Mouse (Mus musculus): Measurements from ENCODE around the gene Syt7.

Syt7 gene

DNA sequence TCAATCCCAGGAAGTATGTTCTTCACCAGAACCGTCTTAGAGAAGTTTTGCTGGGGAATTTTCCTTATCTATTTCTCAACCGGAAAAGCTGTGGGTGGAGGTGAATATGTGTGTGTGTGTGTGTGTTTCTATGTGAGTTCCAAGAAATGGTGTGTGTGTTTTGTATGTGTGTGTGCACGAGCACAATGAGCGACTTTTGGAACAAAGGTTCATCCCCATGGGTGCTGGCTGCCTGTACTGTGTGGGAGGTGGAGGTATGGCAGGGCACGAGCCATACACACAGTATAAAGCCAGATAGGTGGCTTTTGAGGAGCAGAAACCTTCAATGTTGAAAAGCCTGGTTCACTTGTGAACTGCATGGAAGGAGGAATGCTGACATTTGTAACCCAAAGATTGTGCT is 1.2 kb upstream of the Syt7 start:
- DNase-seq (ENCODE audit: low read depth, low spot score): no peak

DNA sequence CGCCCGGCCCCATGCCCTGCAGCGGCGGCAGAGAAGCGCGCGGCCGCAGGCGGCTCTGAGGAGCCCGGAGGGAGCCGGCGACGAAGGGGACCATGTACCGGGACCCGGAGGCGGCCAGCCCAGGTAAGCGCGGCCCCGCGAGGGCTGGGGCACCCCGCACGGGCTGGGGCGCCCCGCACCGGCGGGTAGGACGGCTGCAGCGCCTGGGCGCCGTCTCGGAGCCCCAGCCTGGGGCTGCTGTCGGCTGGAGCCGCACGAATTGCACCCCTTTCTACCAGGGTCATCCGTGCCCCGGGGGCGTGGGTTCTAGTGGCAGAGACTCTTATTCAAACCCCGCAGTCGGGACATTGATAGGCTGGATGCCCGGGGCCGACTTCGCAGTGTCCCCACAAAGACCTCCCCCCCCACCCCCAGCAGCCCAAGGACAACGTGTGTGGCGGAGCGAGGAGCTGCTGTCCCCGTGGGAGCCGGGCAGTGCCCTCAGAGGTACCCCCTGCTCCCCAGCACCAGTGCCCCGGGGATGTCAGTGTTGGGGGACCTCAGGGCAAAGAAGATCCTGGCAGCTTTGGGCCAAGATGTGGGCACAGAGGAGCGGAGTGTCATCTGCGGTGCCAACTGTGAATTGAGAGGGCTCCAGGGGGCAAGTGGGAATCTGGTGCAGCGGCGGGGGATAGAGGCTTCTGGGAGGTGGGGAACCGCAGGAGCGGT is 655 bp downstream of the Syt7 start:
- no peak for DNase-seq (ENCODE audit: low read depth, low spot score)

DNA sequence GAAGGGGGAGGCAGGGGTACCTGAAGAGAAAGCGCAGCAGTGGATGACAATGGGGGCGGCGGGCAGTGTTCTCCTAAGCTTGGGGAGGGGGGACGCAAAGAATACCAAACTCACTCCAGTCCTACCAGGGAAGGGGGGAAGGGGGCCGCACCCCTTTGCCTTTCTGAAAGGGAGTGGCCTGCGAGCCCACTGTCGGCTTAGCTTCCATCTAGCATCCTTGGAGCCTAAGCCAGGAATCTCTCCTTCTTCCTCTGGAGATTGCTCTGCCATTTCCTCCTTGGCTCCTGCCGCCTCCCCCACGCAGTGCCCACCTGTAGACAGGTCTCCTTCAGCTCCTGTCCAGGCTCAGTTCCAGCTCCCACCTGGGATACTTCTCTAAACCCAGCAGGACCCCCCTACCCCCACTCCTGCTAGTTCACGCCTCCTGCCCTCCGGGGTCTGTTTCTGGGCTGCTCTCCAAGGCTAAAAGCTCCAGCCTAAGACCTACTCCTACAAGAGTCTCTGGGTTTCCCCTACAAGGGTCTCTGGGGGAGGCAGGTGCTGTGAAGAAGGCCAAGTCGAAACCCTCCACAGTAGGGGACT is 1.3 kb downstream of the Syt7 start:
- DNase-seq (ENCODE audit: low read depth, low spot score): no peak

DNA sequence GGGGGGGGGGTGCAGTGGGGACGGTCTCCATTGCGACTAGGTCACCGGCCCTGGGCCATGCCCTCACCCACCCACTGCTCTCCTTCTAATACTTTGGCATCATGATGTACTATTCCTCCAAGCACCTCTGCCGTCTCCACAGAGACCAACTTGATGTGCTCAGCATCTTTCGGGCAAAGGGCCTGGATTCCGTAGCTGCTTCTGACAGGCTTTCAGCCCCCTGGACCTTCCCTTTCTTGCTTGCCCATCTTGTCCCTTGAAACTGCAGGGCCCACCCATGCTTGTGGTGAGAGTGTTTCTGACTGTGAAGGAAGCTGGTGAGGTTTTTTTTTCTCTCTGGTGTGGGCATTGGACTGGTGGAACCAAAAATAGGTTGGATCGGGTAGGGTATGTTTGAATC is 2.1 kb downstream of the Syt7 start:
- DNase-seq (ENCODE audit: low read depth, low spot score): no peak

DNA sequence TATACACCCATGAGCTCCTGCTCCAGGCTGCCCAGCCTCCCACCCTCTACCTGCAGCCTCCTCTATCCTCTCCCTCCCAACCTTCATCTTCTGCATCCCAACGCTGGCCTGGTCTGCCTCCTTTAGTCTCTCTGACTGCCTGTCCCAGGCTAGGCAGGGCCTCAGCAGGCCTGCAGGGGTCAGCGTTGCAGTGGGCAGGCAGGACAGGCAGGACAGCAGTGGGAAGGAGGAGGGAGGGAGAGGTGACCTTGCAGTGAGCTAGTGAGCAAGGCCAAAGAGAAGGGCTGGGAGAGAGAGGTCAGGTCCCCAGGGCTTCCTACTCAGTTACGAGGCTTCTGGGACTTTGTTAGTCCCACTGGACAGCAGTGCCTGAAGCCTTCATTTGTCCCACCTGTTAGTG is 3.1 kb downstream of the Syt7 start:
- DNase-seq (ENCODE audit: low read depth, low spot score): no peak

DNA sequence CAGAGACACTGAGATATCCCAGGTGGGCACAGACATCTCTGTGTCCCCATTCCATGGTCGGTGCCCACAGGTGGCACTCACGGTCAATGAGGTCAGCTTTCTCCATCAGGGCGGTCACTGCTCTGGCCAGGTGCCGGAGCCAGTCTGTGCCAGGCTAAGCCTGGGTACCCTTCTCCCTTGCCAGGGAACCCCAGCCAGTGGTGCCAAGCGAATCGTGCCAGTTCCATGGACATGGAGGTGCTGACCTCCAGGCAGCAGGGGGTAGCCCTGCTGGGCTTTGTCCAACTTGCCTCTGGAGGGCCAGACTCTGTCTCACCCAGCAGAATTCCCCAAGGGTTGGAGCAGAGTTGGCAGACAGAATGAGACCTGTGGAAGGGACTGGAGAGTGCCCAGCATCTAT is 4.6 kb downstream of the Syt7 start:
- no peak for DNase-seq (ENCODE audit: low read depth, low spot score)

GRCm38 (mm10) chr19:10393874-10394500 is 5.1 kb downstream of the Syt7 start:
- no peak for DNase-seq (ENCODE audit: low read depth, low spot score)

GRCm38 (mm10) chr19:10395174-10395573 is 6.3 kb downstream of the Syt7 start:
- DNase-seq (ENCODE audit: low read depth, low spot score): no peak

- no peak for DNase-seq (ENCODE audit: low read depth, low spot score)
Observed at GRCm38 (mm10) chr19:10396962-10397361, 8.1 kb downstream of the Syt7 start.

- no peak for DNase-seq (ENCODE audit: low read depth, low spot score)
Observed at GRCm38 (mm10) chr19:10397479-10398153, 8.7 kb downstream of the Syt7 start.

- no peak for DNase-seq (ENCODE audit: low read depth, low spot score)
Observed at GRCm38 (mm10) chr19:10398296-10398695, 9.4 kb downstream of the Syt7 start.

- no peak for DNase-seq (ENCODE audit: low read depth, low spot score)
Observed at GRCm38 (mm10) chr19:10402771-10403494, 14.0 kb downstream of the Syt7 start.

GRCm38 (mm10) chr19:10403593-10404380 is 14.9 kb downstream of the Syt7 start:
- no peak for DNase-seq (ENCODE audit: low read depth, low spot score)

DNA sequence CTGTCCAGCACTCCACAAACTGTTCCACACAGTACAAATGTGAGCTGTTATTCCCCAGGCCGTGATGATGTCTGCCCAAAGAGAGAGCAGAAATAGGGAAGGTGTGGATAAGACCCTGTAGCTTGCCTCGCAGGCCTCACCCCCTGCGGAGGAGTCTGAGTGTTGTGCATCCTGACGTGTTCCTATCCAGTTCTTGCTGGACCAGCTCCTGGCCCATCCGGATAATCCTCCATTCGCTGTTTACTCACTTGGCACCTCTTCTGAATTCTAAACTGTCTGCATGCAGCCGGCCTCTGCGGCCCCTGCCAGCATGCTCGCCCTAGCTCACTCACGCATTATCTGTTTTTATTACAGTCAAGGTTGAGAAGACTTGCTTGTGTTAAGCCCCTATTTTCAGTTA is 15.5 kb downstream of the Syt7 start:
- DNase-seq (ENCODE audit: low read depth, low spot score): no peak

GRCm38 (mm10) chr19:10404911-10405310 is 16.0 kb downstream of the Syt7 start:
- no peak for DNase-seq (ENCODE audit: low read depth, low spot score)

DNA sequence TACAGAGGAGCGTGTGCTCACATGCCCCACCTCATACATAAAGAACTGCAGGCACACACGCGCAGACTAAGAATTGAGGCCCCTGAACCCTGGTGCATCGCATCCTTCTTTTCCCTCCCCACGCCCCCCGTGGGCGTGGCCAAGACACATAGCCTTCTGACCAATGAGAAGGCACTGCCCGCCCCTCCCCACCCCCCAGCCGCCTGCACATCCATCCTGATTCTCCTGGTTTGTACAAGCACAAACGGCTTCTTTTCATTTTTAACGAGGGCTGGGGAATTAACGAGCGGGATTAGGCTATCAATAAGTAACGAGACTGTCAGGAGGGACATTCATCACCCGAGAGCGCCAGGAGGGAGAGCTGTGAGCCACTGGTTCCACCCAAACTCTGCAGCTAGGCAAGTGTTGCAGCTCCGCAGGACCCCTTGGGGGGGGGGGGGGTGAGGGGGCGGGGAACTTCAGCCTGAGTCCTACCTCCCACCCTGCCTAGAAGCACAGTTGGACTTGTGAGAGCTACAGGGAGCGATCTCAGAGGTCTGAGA is 24.9 kb downstream of the Syt7 start:
- DNase-seq (ENCODE audit: low read depth, low spot score): no peak

GRCm38 (mm10) chr19:10415508-10415907 is 26.6 kb downstream of the Syt7 start:
- DNase-seq (ENCODE audit: low read depth, low spot score): no peak

GRCm38 (mm10) chr19:10416889-10417288 is 28.0 kb downstream of the Syt7 start:
- no peak for DNase-seq (ENCODE audit: low read depth, low spot score)

DNA sequence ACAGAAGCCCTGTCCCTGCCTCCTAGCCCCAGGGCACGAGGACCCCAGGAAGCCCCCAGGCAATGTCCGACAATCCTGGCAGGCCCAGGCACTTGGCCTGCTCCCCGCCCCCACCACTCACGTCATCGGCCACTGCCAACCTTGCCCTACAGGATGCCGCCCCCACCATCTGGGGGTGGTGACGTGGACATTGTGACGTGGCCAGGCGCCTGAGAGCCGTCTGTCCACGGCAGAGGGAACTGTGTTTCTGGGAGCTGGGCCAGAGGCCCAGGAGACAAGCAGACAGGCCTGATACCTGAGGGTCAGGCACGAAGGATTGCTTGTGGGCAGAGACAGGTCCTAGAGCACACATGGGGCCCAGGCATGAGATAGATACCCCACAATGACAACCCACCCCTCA is 28.5 kb downstream of the Syt7 start:
- no peak for DNase-seq (ENCODE audit: low read depth, low spot score)

- no peak for DNase-seq (ENCODE audit: low read depth, low spot score)
Observed at GRCm38 (mm10) chr19:10421986-10422976, 33.4 kb downstream of the Syt7 start.
